In genomic region chr19:29100261-29100660, GRCm38 (mm10) we compare ENCODE assay signal across 8 mouse cellular contexts. TPM values are rescaled to one million over a fixed set of nuclear protein-coding genes. Genes with fewer than 3 reads are reported as not detected.
DNase-seq lines count a peak whose midpoint lies in the region; ATAC-seq and TF ChIP-seq lines count a peak whose summit lies in the region.

No protein-coding gene starts in this region.

- H3K4me3 ChIP-seq in liver, embryonic 11.5 days (ENCODE audit: low read depth, low read length) = peak overlapping the region; percentile 99
- H3K4me3 ChIP-seq in intestine, postnatal 0 days (ENCODE audit: low read depth, low read length) = peak overlapping the region; percentile 85
- peak overlapping the region; percentile 96 for H3K4me3 ChIP-seq in olfactory bulb, adult 2 months (ENCODE audit: insufficient read depth, low read depth, low read length)

- no peak for DNase-seq in liver, embryonic 11.5 days (ENCODE audit: low spot score)
- no peak for DNase-seq in liver
- DNase-seq in gastrocnemius, postnatal 14 days = no peak
- DNase-seq in urinary bladder, adult 2 months (ENCODE audit: low spot score) = no peak

- no peak for ATAC-seq in liver, embryonic 11.5 days (replicated peaks; ENCODE audit: low FRiP score)
- ATAC-seq in erythroblast, adult 5-6 weeks (replicated peaks; ENCODE audit: low FRiP score, poor library complexity, severe bottlenecking) = peak; percentile 10; the same call in 1 of the 2 replicates
- no peak for ATAC-seq in intestine, postnatal 0 days
- no peak for ATAC-seq in megakaryocyte progenitor cell, adult 5-6 weeks (replicated peaks; ENCODE audit: poor library complexity)

- intact Hi-C loops in gastrocnemius, postnatal 14 days (cut with DNase I; ENCODE audit: low total_unique reads) = no loop called here

- peak overlapping the region; percentile 76 for H3K9ac ChIP-seq in liver, embryonic 11.5 days (ENCODE audit: low read depth, low read length)
- 0 out of 2 replicates have a peak overlapping the region, but pooled peaks have one; percentile 59 for H3K9ac ChIP-seq in intestine, postnatal 0 days (ENCODE audit: low read depth, low read length)

- H3K27me3 ChIP-seq in liver, embryonic 11.5 days (replicated peaks; ENCODE audit: control insufficient read depth, insufficient read depth, low read length) = no peaks in the 10 kb centered on the region
- H3K27me3 ChIP-seq in intestine, postnatal 0 days (replicated peaks; ENCODE audit: control insufficient read depth, insufficient read depth, low read length) = no peaks in the 10 kb centered on the region

- TF ChIP-seq CTCF in intestine, postnatal 0 days (IDR thresholded peaks at IDR 0.05; ENCODE audit: low read depth) = no peak
- no peak for TF ChIP-seq CTCF in olfactory bulb, adult 2 months (IDR thresholded peaks at IDR 0.05; ENCODE audit: insufficient read depth, low read depth, low read length)

- WGBS in liver, embryonic 11.5 days = 40% methylated on average over 8 of the region's 8 CpGs
- 24% methylated on average over 8 of the region's 8 CpGs for WGBS in intestine, postnatal 0 days
- WGBS in olfactory bulb, adult 2 months = 14% methylated on average over 8 of the region's 8 CpGs

- H3K9me3 ChIP-seq in liver, embryonic 11.5 days (ENCODE audit: control insufficient read depth, low read length) = no peaks in the 10 kb centered on the region
- no peaks in the 10 kb centered on the region for H3K9me3 ChIP-seq in intestine, postnatal 0 days (ENCODE audit: control insufficient read depth)

- TF ChIP-seq POLR2A in olfactory bulb, adult 2 months (IDR thresholded peaks at IDR 0.05; ENCODE audit: insufficient read depth, low read depth, low read length) = no peak

- no peak overlapping the region; the same call in 1 of the 2 replicates for H3K27ac ChIP-seq in liver, embryonic 11.5 days (ENCODE audit: low read depth, low read length)
- H3K27ac ChIP-seq in intestine, postnatal 0 days (ENCODE audit: low read depth, low read length) = no peak overlapping the region
- peak overlapping the region; percentile 87 for H3K27ac ChIP-seq in olfactory bulb, adult 2 months (ENCODE audit: insufficient read depth, low read depth, low read length)

- H3K36me3 ChIP-seq in liver, embryonic 11.5 days (ENCODE audit: control insufficient read depth, insufficient read depth, low read length) = 0 out of 2 replicates have a peak, but pooled peaks cover 2% of the 10 kb centered on the region
- no peaks in the 10 kb centered on the region for H3K36me3 ChIP-seq in intestine, postnatal 0 days (ENCODE audit: control insufficient read depth, insufficient read depth)

- H3K4me1 ChIP-seq in liver, embryonic 11.5 days (replicated peaks; ENCODE audit: control insufficient read depth, insufficient read depth, low read length) = peaks cover 20% of the 10 kb centered on the region
- no peaks in the 10 kb centered on the region for H3K4me1 ChIP-seq in intestine, postnatal 0 days (replicated peaks; ENCODE audit: control insufficient read depth, insufficient read depth, low read length)
- H3K4me1 ChIP-seq in olfactory bulb, adult 2 months (ENCODE audit: control insufficient read depth, insufficient read depth, low read length) = peaks cover 3% of the 10 kb centered on the region

- peak overlapping the region; percentile 95 for H3K4me2 ChIP-seq in liver, embryonic 11.5 days
- peak overlapping the region; percentile 91 for H3K4me2 ChIP-seq in intestine, postnatal 0 days (replicated peaks; ENCODE audit: low read depth)

RNA-seq across cellular contexts. Expression of gene Rcl1, which starts 0.9 kb away (rescaled TPM):
- polyA plus RNA-seq in liver, embryonic 11.5 days (2014; fragmentation: Nextera tagmentation; extraction: Ambion mirVana) = 114 and 120 TPM in 2 replicates
- total RNA-seq in erythroblast, adult 5-6 weeks (2015; ENCODE audit: low replicate concordance) = 22.9 and 35.7 TPM in 2 replicates
- 47.8 and 63.0 TPM in 2 replicates for total RNA-seq in erythroblast, adult 5-6 weeks (2017; ENCODE audit: low replicate concordance)
- 16.0 and 17.4 TPM in 2 replicates for polyA plus RNA-seq in intestine, postnatal 0 days (2015; fragmentation: Nextera tagmentation; extraction: Ambion mirVana)
- polyA plus RNA-seq in olfactory bulb, adult 2 months (2012; ENCODE audit: insufficient read depth, insufficient read length, low replicate concordance, missing spikeins) = not detected in 2 replicates
- total RNA-seq in megakaryocyte progenitor cell, adult 5-6 weeks (2015) = 29.0 and 36.9 TPM in 2 replicates
- total RNA-seq in megakaryocyte progenitor cell, adult 5-6 weeks (2017) = 55.3 and 76.6 TPM in 2 replicates
- 10 to 100 TPM; 11.2 to 12.9 TPM for total RNA-seq in gastrocnemius, postnatal 14 days (2021)
- polyA plus RNA-seq in urinary bladder, adult 2 months (2012; rRNA removed) = 20.6 and 21.5 TPM in 2 replicates

RNA-seq across cellular contexts. Expression of gene Ak3, which starts 52.5 kb away (rescaled TPM):
- 90.6 and 98.4 TPM in 2 replicates for polyA plus RNA-seq in liver, embryonic 11.5 days (2014; fragmentation: Nextera tagmentation; extraction: Ambion mirVana)
- total RNA-seq in erythroblast, adult 5-6 weeks (2015; ENCODE audit: low replicate concordance) = 10.4 and 19.4 TPM in 2 replicates
- 6.7 and 9.2 TPM in 2 replicates for total RNA-seq in erythroblast, adult 5-6 weeks (2017; ENCODE audit: low replicate concordance)
- polyA plus RNA-seq in intestine, postnatal 0 days (2015; fragmentation: Nextera tagmentation; extraction: Ambion mirVana) = 70.4 and 73.9 TPM in 2 replicates
- not detected in 2 replicates for polyA plus RNA-seq in olfactory bulb, adult 2 months (2012; ENCODE audit: insufficient read depth, insufficient read length, low replicate concordance, missing spikeins)
- 41.5 and 50.1 TPM in 2 replicates for total RNA-seq in megakaryocyte progenitor cell, adult 5-6 weeks (2015)
- total RNA-seq in megakaryocyte progenitor cell, adult 5-6 weeks (2017) = 22.3 and 29.4 TPM in 2 replicates
- 10 to 100 TPM; 54.4 to 54.5 TPM for total RNA-seq in gastrocnemius, postnatal 14 days (2021)
- 96.5 and 118 TPM in 2 replicates for polyA plus RNA-seq in urinary bladder, adult 2 months (2012; rRNA removed)
